Mouse (Mus musculus) activated CD4-positive, CD25-positive, alpha-beta regulatory T cell, adult 4 months (primary cell): ENCODE data around the gene C130050O18Rik. TPM values are rescaled to one million over a fixed set of nuclear protein-coding genes. Genes with fewer than 3 reads are reported as not detected.

Source experiments
- ATAC-seq: one replicate; pipeline ENCODE4 v1.8.0; 2017
- polyA plus RNA-seq, 2 experiments: library from polyadenylated mRNA; unstranded; fragments of 100-300 nt; shearing (Covaris generic); gene quantifications; one replicate each; pipeline ENCODE4 v1.2.1; 2017

The C130050O18Rik gene
- not detected for polyA plus RNA-seq

DNA sequence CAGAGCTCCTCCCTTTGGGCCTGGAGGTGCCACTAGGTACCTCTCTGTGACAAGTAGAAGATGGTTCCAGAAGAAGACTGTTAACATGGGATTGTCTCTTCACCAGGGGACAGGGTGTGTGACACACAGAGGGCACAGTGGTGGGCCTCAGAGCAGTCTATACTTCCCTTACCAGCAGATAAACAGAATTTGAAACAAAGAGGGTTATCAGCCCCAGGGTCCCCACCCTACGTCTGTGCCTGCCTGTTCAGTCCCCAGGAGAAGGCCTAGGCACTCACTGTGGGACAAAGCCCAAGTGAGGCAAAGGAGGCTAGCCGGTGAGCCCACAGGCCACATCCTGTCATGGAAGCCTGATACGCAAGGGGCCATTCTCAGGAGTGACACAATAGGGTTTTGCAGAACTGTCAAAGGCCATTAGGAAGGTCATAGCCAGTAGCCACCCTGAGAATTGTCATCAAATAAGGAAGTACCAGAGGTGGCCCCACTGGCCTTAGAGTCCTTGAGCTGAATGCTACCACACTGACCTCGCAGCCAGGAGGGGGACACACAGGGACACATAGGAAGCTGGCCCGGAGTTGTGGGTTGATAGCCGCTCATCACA lies at the start of gene C130050O18Rik:
TSS of gene C130050O18Rik (plus strand) at position 480 of the 601 bp plus-strand sequence.
- ATAC-seq, result no peak

DNA sequence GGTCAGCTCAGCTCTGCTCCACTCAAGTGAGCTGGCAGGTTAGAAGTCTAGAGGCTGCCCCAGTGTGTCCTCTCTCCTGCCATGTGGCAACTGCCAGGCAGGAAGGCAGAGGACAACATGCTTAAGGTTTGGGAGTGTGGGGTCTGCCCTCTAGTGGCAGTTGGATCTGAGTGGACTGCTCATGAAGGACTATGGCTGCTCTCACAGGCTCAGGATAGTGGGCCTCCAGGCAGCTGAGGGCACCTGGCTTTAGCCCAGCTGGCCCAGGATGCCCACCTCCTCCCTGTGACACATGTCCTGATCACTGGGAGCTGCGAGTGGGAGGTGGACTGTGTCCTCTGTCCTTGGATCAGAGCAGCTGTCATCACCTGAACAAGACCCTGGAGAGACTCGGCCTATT lies 46.4 kb upstream of the C130050O18Rik start:
- ATAC-seq, result no peak

DNA sequence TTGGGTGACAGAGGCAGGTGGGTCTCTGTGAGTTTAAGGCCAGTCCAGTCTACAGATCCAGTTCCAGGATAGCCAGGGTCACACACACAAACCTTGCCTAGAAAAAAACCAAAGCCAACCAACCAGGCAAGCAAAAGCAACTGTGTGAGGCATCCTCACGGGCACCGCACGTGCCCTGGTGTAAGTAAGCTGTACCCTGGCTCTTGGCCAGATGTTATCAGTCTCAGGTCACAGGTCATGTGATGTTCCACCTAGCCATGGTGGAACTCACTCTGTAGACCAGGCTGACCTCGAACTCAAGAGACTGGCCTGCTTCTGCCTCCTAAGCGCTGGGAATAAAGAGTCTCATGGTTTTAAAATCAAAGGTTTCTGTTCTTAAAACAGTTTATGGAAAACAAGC lies 45.8 kb upstream of the C130050O18Rik start:
- ATAC-seq, result no peak

DNA sequence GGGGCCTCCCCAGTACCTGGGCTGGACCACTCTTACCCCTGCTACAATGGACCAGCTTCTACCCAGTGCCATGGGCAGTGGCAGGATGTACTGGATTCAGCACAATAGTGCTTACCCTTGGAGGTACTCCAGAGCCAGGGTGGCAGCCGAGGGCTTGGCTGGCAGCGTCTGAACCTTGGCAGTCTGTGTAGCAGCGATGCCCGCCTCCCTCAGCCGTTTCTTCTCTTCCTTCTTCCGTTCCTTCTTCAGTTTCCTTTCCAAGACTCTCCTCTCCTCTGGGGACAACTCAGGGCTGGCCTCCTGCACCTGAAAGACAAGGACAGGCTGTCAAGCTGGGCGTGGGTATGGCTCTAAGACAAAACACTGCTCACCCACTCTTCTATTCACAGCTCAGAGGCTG lies 41.2 kb upstream of the C130050O18Rik start:
- no peak for ATAC-seq

DNA sequence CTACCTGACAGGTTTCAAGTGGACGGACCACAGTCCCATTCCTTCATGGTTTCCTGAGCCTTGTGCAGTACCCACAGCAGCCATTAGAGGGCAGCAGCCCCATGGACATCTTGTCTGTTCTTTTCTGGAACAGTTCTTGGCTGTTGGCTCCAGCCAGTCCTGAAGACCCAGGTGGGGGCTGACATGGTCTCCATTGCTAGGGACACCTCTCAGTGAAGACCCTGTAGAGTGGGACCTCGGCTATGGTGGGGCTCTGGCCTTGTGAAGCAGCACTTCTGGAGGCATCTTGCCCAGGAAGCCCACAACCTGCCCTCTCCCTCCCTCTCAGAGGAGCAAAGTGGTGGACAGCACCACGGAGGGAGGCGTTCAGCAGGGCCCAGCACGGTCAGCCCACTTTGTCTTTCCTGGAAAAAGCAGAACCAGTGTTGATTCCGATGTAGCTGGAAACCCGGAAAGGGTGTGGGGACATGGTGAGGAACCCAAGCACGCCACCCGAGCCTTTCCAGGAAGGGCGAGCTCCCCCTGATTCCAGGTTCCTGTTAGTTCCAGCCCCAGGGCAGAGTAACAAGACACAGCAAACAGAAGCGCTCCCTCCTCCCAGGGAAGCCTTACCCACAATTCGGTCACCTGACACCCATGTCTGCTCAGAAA lies 40.7 kb upstream of the C130050O18Rik start:
- peak; percentile 64 for ATAC-seq

DNA sequence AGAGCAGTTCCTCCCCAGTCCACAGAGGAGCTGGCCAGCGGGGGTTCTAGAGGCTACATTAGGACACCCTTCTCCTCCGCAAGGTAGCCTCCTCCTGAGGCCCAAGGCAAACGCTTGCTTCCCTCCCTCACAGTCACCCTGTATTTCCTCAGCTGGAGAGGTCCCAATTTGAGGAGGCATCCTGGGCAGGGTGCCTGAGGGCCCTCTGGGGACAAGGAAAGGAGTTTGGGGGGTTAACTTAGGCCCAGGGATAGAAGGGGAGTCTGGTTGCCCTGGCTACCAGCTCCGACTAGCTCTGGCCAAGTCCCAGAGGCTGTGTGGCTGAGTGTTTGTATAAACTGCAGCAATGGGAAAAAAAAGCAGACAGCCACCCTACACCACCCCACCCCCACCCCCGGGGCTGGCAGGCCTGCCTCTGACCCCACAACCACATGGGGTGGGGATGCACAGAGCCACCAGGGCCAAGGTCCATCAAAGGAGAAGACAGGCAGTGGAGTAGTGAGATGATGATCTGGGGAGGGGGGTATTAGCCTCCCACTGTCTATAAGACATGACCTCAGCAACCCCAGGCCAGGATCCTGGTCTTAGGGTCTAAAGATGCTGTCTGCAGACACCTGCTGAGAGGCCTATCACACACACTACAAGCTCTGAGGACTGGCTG lies 40.0 kb upstream of the C130050O18Rik start:
- no peak for ATAC-seq

DNA sequence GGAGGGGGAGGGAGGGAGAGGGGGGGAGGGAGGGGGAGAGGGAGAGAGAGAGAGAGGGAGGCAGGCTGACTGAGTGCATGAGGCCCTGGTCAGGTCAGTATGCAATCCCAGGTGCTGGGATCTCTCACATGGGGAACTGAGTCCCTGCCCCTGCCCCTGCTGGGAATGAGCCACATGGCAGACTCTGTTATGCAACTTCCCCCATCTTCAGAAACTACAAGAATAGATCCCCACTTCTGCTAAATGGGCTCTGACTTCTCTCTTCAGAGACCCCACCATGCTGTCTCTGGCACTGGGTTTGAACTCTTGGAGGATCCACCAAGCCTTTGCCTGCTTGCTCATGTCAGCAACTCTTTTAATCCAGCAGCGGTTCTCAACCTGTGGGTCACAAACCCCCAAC lies 39.3 kb upstream of the C130050O18Rik start:
- ATAC-seq, result no peak

DNA sequence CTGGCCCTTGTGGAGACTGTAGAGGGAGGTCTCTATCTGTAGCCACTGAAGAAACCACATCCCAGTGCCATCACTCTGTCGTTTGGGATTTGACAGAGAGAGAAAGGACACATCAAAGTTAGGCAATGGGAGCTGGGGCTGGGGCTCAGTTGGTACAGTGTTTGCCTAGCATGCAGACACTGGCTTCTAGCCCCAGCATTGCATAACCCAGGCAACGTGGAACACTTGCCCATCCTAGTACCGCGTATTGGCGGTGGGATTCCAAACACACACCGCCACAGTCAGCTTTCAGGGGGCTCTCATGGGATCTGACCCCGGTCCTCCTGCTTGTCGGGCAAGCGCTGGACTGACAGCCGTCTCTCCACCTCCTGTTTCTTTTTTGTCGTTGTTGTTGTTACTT lies 38.6 kb upstream of the C130050O18Rik start:
- ATAC-seq, result no peak

DNA sequence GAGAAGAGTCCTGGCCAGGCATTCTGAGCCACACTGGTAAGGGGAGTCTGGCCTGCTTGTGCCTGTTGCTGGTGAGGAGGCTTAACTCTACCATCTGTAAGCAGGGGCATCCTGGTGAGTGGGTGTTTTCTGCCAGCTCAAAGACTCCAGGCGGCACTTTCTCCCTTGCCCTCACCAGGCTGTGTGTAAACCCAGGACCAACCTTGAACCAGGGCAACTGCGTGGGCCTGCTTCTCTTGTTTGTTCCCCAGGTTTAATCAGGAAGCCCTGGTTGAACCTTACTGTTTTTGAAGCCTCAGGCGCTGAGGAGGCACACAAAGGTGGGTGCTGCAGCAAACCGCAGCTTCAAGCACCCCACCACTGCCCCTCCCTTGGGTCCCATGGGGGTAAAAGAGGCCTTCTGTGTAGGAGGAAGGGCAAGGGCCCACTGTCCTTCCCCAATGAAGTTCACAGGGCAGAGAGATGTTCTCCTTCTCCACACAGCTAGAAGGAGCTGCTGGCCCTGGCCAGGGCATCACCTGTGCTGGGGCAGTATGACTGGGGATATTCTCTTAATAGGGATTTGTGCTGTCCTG lies 37.1 kb upstream of the C130050O18Rik start:
- no peak for ATAC-seq

DNA sequence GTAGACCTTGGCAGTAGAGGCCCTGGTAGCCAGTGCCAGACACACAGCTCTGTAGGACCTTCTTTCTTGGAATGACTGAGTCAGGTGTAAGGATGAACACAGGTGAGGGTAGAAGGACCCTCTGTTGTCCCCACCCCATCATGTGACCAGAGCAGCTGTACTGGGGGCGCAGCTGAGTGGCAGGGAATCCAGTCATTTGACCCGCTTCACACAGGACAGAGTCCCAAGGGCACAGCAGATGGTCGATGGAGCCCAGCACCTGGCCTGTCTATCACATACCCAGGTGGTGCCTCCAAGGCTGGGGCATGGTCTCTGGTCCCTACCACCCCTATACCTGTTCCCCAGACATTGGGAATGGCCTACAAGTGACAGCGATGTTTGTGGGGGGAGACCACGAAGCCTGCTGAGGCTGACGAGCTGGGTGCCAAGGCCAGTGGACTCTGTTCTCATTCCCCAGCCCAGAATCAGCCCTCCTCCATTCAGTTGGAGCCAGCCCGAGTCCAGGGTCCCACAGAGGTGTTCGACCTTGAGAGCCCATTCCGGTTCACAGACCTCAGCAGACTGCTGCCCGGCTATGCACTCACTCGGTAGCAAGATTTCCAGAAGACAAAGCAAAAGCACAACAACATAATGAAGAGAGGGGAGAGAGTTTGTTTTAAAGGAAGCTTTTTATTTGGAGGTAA lies 36.3 kb upstream of the C130050O18Rik start:
- ATAC-seq, result no peak

DNA sequence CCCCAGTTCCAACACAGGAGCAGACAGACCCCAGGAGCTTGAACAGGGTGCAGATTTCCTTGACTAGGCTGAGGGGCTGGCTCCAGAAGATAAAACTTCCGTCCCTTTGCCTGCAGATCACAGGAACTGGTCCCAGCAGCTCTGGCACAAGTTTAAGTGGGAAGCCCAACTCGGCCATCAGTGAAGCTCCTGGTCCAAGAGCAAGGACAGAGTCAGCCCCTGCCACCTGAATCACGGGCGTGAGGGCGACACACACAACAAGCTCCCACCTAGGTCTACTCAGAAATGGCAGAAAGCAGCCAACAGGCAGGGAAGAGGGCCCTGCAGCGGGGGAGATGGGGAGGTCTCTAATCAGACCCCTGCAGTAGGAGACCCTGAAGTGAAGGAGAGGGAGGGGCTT lies 34.7 kb upstream of the C130050O18Rik start:
- no peak for ATAC-seq

DNA sequence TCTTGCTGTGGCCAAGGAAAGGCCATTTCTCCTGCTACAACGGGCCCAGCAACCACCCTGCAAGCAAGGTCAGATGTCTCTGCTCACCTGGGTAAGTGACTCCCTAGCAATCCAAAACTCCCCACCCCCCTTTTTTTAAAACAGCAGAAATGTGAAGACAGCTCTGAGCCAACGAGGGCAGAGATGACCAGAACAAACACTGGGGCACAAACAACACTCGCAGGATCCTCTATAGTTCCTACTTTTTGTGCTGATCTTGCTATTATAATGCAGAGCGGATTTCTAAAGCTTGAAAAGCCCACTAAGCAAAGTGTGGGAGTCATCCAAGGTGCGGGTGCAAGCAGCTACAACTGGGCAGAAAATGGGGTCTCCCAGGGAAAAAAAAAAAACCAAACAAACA lies 34.0 kb upstream of the C130050O18Rik start:
- ATAC-seq, result no peak

DNA sequence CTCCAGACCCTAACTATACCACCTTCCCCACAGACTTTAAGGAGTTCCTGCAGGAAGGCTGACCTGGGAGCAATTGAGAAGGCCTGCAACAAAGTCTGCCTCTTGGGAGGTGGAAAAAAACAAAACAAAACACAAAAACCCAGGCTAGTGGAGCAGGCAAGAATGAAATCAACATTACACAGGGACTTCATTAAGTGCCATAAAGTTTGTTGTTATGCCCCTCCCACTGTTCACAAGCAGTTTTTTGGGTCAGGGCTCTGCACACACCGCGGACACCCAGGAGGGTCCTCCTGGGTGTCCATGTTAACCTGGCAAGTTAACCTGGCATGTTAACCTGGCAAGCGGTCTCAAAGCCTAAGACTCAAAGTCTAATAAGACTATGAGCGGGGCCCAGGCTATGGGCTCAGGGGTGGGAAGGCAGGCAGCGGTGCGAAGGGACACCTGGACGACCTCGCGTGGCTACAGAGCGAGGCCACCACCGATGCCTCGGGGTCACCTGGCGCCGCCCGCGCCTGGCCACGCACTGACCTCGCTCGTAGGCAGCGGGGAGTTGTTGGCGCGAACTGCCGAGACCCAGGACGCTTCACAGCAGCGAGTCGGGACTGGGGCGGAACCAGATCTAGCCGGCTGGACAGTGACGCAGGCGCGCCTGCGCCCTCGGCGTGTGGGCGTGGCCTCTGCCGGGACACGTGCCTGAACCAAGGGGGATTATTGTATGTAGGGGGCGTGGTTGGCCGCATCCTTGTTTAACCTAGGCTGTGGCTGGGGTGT lies 33.3 kb upstream of the C130050O18Rik start:
- peak; percentile 95 for ATAC-seq

DNA sequence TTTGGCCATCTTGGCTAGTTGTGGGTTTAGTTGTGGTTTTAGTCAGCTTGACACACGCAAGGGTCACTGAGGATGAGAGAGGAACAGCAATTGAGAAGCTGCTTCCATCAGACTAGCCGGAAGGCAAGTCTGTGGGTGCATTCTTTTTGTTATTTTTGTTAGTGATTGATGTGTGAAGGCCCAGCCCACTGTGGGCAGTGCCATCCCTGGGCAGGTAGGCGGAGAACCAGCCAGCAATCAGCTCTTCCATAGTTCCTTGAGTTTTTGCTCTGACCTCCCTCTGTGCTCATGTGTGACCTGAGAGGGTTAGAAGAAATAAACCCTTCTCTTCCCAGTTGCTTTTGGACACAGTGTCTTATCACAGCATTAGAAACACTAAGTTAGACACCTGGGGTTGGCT lies 32.0 kb upstream of the C130050O18Rik start:
- no peak for ATAC-seq

DNA sequence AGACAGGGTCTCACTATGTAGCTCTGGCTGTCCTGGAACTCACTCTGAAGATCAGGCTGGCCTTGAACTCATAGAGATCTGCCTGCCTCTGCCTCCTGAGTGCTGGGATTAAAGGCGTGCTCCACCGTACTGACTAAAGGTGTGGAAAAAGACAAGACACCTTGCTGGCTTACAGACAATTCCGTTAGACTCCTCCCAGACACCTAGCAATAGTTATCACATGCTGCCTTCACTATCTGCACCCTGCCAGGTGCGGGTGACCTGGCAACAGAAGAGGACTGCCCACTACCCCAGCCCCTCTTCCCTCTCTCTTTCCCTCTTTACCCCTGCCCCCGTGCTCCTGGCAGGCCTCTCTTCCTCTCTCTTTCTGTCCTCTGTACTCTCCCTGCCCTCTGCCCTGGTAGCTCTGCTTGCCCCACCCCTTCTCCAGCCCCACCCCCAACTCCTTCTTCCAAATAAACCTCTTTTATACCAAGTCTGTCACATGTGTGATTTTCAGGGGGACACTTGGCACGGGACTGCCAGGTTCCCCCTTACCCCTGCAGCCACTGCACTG lies 31.1 kb upstream of the C130050O18Rik start:
- no peak for ATAC-seq

DNA sequence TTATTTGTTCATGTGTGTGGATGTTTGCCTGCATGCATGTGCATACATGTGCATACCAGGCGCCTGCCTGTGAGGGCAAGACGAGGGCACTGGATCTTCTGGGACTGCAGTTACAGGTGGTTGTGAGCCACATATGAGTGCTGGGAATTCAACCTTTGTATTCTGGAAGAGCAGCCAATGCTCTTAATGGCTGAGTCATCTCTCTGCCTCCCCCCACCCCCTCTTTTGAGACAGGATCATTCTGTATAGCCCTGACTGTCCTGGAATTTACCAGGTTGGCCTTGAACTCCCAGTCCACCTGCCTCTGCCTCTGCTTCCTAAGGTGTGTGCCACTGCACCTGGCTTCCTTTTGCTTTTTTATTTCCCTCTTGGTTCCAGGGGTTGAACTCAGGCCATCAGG lies 30.2 kb upstream of the C130050O18Rik start:
- no peak for ATAC-seq

DNA sequence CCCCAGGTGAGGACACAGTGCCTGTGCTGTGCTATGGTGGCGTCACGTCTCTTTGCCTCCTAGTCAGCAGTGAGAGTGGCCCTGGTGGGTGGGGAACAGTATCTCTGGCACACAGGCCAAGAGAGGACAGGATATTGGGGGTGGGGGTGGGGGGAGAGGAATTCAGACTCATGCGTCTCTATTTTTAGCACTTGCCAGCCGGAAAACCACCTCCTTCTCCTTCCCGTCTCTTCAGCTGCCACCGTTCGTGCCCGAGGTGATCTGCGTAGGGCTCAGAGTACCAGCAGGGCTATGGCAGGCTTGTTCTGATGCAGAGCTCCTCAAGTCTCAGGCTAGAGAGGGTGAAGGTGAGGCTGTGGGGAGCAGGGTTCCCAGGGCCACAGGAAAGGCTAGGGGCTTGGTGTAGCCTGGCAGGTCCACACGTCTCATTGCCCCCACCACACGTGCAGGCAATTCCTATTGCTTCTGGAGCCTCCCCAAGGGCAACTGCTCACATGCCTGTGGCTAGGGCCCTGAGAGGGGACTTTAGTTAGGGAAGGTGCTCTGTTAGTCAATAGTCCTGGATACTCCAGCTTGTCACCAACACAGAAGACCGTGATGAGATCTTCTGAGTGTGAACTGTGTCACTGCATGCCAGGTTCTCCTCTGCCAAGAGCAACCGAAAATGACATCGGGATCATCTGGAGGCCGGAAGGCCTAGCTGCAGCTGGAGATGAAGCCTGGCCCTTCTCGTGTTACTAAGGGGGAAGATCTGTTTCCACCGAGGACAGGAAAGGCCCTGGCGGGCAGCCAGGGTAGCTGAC lies 27.4 kb upstream of the C130050O18Rik start, which contains the start of gene Gpr146:
TSS of gene Gpr146 (plus strand) at position 230 of the 803 bp plus-strand sequence.
- peak; percentile 20 for ATAC-seq

DNA sequence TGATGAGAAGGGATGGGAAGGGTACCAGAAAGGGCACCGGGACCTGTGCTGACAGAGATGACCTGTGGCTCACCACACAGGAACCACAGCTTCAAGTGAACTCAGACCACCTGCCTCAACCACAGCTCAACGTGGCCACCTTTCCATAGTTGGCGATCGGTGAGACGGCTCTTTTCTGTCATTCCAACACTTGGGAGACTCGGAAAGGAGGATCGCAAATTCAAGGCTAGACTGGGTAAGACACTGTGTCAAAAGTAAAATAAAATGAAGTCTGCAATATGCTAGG lies 26.9 kb upstream of the C130050O18Rik start:
- no peak for ATAC-seq

DNA sequence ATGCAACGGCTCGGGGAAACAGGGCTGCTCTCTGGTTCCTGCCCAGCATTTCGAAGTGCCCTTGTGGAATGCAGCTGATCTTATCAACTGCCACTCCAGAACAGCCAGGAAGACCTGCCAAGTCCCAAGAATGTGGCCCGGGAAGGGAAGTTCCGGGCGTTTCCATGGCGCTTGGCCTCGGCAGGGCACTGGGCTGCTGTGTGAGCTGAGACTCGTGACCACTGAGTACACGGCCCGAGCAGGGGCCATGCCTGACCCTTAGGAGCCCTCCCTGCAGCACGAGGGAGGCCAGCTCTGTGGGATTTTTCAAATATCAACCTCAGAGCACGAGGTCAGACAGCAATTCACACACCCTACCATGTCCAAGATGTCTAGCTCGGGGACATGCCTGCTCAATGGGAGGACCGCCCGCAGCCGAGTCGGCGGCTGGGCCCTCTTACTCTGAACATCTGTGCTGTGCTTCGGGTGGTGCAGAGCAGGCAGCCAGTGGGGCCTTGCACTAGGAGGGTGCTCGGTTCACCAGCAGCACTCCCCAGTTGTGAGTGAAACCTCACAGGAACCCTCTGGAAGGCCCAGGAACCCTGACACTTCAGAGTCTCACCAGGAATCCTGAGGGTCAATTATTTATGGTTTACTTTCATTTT lies 26.0 kb upstream of the C130050O18Rik start:
- ATAC-seq, result no peak

DNA sequence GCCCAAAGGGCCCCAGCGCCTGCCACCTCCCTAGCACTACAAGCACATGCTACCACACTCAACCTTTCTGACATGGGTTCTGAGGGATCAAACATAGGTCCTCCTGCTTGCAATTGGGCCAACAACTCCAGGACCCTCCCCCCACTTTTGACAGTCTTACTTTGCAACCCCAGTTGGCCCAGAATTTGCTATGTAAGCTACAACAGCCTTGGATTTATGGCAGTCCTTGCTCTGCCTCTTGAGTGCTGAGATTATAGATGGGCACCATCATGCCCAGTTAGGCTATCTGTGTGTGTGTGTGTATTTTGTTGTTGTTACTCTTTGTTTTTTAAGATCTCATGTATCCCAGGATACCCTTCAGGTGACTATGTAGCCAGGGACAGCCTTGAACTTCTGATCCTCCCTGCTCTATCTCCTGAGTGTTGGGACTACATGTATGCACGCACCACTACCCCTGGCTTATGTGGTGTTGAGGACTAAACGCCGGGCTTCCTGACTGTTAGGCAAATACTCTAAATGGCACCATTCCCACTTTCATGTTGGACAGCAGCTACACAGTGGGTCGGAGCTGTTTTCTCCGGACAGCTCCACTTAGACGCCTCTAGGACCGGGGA lies 25.2 kb upstream of the C130050O18Rik start:
- no peak for ATAC-seq
